Mouse (Mus musculus) brain, embryonic 14.5 days (tissue): ENCODE results near the gene Frmpd4.

Source experiments
- CTCF ChIP-seq: fragments of 200-500 bp; IDR thresholded peaks from 2 replicates; pipeline ENCODE4 v1.5.1; 2012; ENCODE audit warnings: inconsistent platforms, mild to moderate bottlenecking, moderate library complexity, borderline replicate concordance; ENCODE audit not compliant: insufficient read depth, insufficient read length; ENCODE audit errors: extremely low read depth
- POLR2A ChIP-seq: fragments of 200-500 bp; IDR thresholded peaks from 2 replicates; pipeline ENCODE4 v1.6.1; 2012; ENCODE audit warnings: mild to moderate bottlenecking, inconsistent platforms, borderline replicate concordance; ENCODE audit not compliant: poor library complexity, insufficient read depth, insufficient read length, severe bottlenecking; ENCODE audit errors: extremely low read depth

GRCm38 (mm10) chrX:168207034-168207433 is 370.0 kb downstream of the Frmpd4 start:
- TF ChIP-seq POLR2A (no peak), CTCF (no peak)
